Mouse (Mus musculus) hindbrain, embryonic 14.5 days (tissue): ENCODE measurements around the gene Sox6. TPM values are rescaled to one million over a fixed set of nuclear protein-coding genes. Genes with fewer than 3 reads are reported as not detected.

Experiments
- ATAC-seq: fragments of 200-750 bp; cut with Nextera tagmentation; 2 replicates; pipeline ENCODE4 v1.8.0; 2017; ENCODE audit warnings: moderate number of reproducible peaks, mild to moderate bottlenecking, moderate TSS enrichment, moderate library complexity; ENCODE audit not compliant: low FRiP score
- DNase-seq: peaks from one replicate; pipeline ENCODE4 v3.0.0-alpha.2; 2015; ENCODE audit warnings: low spot score
- H3K27ac ChIP-seq: fragments of 300-500 bp; sonication (generic); 2 replicates; pipeline ENCODE4 v1.5.1; 2014; ENCODE audit warnings: mild to moderate bottlenecking, moderate library complexity
- H3K27me3 ChIP-seq: fragments of 300-500 bp; sonication (generic); 2 replicates; pipeline ENCODE4 v1.6.1; 2014; ENCODE audit warnings: mild to moderate bottlenecking, low read length, mixed read lengths; ENCODE audit not compliant: control insufficient read depth, insufficient read depth
- H3K36me3 ChIP-seq: fragments of 300-500 bp; sonication (generic); replicated peaks from 2 replicates; pipeline ENCODE4 v1.6.1; 2014; ENCODE audit not compliant: control insufficient read depth, insufficient read depth
- H3K4me1 ChIP-seq: fragments of 300-500 bp; sonication (generic); replicated peaks from 2 replicates; pipeline ENCODE4 v1.6.1; 2014; ENCODE audit warnings: antibody characterized with exemption, low read length, mixed read lengths; ENCODE audit not compliant: control insufficient read depth, insufficient read depth
- H3K4me2 ChIP-seq: fragments of 300-500 bp; sonication (generic); replicated peaks from 2 replicates; pipeline ENCODE4 v1.6.1; 2014; ENCODE audit warnings: mild to moderate bottlenecking, moderate library complexity
- H3K4me3 ChIP-seq: fragments of 300-500 bp; sonication (generic); replicated peaks from 2 replicates; pipeline ENCODE4 v1.5.1; 2014; ENCODE audit warnings: mild to moderate bottlenecking, low read length
- H3K9ac ChIP-seq: fragments of 300-500 bp; sonication (generic); 2 replicates; pipeline ENCODE4 v1.6.1; 2014
- H3K9me3 ChIP-seq: fragments of 300-500 bp; sonication (generic); 2 replicates; pipeline ENCODE4 v1.6.1; 2016; ENCODE audit warnings: low read length; ENCODE audit not compliant: control insufficient read depth
- WGBS: fragments of 180-500 bp; shearing (Covaris S2); extraction: QIAGEN DNeasy Blood & Tissue Kit; methylation state at CpG from one replicate; pipeline ENCODE4 v1.1.7; 2014; 5-methylcytosine and 5-hydroxymethylcytosine counted together
- polyA plus RNA-seq: library from polyadenylated mRNA; unstranded; fragments of >200 nt; fragmentation: Nextera tagmentation; extraction: Ambion mirVana; gene quantifications from 2 replicates; pipeline ENCODE4 v1.2.1, GENCODE M21; 2014

Gene Sox6
- polyA plus RNA-seq, 1 experiment from 2014 or later: 32.7 TPM

GRCm38 (mm10) chr7:115830938-115831873 is 207.4 kb downstream of the Sox6 start:
- Histone ChIP-seq H3K27ac (no peak overlapping the region), H3K27me3 (no peaks in the 10 kb centered on the region), H3K4me3 (no peak overlapping the region), H3K4me2 (no peak overlapping the region), H3K36me3 (no peaks in the 10 kb centered on the region), H3K4me1 (0 out of 2 replicates have a peak, but pooled peaks cover 3% of the 10 kb centered on the region), H3K9me3 (no peaks in the 10 kb centered on the region), H3K9ac (no peak overlapping the region)
- ATAC-seq (no peak), DNase-seq (no peak)
- 82% methylated on average over 11 of the region's 11 CpGs for WGBS

DNA sequence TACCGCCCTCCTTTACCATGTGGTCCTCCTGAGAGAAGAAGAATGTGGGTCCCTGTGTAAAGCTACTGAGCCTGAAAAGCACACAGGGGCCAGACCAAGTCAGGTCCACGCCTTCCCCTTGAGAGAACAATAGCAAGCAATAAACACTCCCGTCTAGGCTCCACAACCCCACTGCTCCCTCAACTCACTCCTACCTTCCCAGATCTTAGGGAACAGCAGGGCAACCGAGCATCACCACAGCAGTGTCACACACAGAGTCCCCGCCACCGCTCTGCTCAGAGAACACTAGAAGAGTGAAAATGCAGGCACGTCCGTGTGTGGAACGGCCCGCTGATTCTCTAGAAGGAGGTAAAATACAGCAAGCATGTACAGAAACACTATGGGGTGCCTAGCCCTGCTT is 208.2 kb downstream of the Sox6 start:
- WGBS: 29% methylated on average over 10 of the region's 10 CpGs
- no peak overlapping the region for H3K9ac ChIP-seq

DNA sequence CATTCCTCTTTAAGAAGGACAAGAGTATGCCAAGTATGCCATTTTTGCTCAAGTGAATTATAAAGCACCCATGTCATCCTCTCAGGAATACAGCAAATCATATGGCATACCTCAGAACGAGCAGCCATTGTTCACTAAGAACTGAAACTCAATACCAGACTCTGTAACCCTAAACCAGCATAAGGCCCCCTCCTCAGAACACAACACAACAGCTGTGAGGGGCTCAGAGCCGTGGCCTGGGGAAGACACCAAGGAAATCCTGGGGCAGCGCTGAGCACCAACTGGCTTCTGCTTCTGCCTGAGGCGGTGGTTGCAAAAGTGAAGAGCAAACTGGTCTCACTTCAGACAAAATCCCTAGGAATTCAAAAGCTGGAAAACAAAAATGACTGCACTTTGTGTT is 208.8 kb downstream of the Sox6 start:
- ATAC-seq (no peak), DNase-seq (no peak)

More for the DNA sequence above, 208.2 kb downstream of the Sox6 start:
- Histone ChIP-seq H3K9me3 (no peaks in the 10 kb centered on the region), H3K27ac (no peak overlapping the region), H3K4me1 (0 out of 2 replicates have a peak, but pooled peaks cover 7% of the 10 kb centered on the region), H3K4me2 (no peak overlapping the region), H3K4me3 (no peak overlapping the region), H3K27me3 (no peaks in the 10 kb centered on the region), H3K36me3 (no peaks in the 10 kb centered on the region)
- DNase-seq (no peak), ATAC-seq (no peak)

GRCm38 (mm10) chr7:115829260-115829659 is 209.3 kb downstream of the Sox6 start:
- WGBS: 86% methylated on average over 4 of the region's 4 CpGs
- Histone ChIP-seq H3K9ac (no peak overlapping the region), H3K27me3 (no peaks in the 10 kb centered on the region), H3K4me1 (0 out of 2 replicates have a peak, but pooled peaks cover 7% of the 10 kb centered on the region), H3K4me3 (no peak overlapping the region), H3K27ac (no peak overlapping the region), H3K9me3 (no peaks in the 10 kb centered on the region), H3K36me3 (no peaks in the 10 kb centered on the region), H3K4me2 (no peak overlapping the region)
- no peak for ATAC-seq
- DNase-seq: no peak

More for the DNA sequence above, 208.8 kb downstream of the Sox6 start:
- Histone ChIP-seq H3K9me3 (no peaks in the 10 kb centered on the region), H3K4me1 (0 out of 2 replicates have a peak, but pooled peaks cover 7% of the 10 kb centered on the region), H3K4me3 (no peak overlapping the region), H3K27ac (no peak overlapping the region), H3K27me3 (no peaks in the 10 kb centered on the region), H3K9ac (no peak overlapping the region), H3K36me3 (no peaks in the 10 kb centered on the region), H3K4me2 (no peak overlapping the region)
- WGBS: 22% methylated on average over 4 of the region's 4 CpGs

- Histone ChIP-seq H3K4me3 (no peak overlapping the region), H3K9me3 (no peaks in the 10 kb centered on the region), H3K4me1 (0 out of 2 replicates have a peak, but pooled peaks cover 4% of the 10 kb centered on the region), H3K9ac (no peak overlapping the region), H3K36me3 (no peaks in the 10 kb centered on the region), H3K27ac (peak overlapping the region; percentile 28; the same call in 1 of the 2 replicates), H3K27me3 (no peaks in the 10 kb centered on the region), H3K4me2 (no peak overlapping the region)
- no peak for DNase-seq
- 65% methylated on average over 3 of the region's 3 CpGs for WGBS
- no peak; the same call in 1 of the 2 replicates for ATAC-seq
Measured at GRCm38 (mm10) chr7:115825295-115825694, 213.3 kb downstream of the Sox6 start.

GRCm38 (mm10) chr7:115824621-115825256 is 213.9 kb downstream of the Sox6 start:
- DNase-seq (peak; percentile 50), ATAC-seq (no peak; the same call in 1 of the 2 replicates)
- WGBS: 32% methylated on average over 8 of the region's 8 CpGs
- no peak overlapping the region for H3K9ac ChIP-seq
- H3K27me3 ChIP-seq: no peaks in the 10 kb centered on the region
- H3K36me3 ChIP-seq: no peaks in the 10 kb centered on the region
- 0 out of 2 replicates have a peak, but pooled peaks cover 4% of the 10 kb centered on the region for H3K4me1 ChIP-seq
- no peak overlapping the region for H3K4me3 ChIP-seq
- no peaks in the 10 kb centered on the region for H3K9me3 ChIP-seq
- peak overlapping the region; percentile 37 for H3K4me2 ChIP-seq
- H3K27ac ChIP-seq: peak overlapping the region; percentile 16; the same call in 1 of the 2 replicates

- Histone ChIP-seq H3K4me1 (no peaks in the 10 kb centered on the region), H3K9ac (no peak overlapping the region), H3K27ac (no peak overlapping the region), H3K36me3 (no peaks in the 10 kb centered on the region), H3K4me2 (no peak overlapping the region), H3K9me3 (no peaks in the 10 kb centered on the region), H3K27me3 (no peaks in the 10 kb centered on the region), H3K4me3 (no peak overlapping the region)
- 81% methylated on average over 1 of the region's 1 CpGs for WGBS
- DNase-seq (no peak), ATAC-seq (no peak)
Measured at GRCm38 (mm10) chr7:115819136-115819535, 219.5 kb downstream of the Sox6 start.

DNA sequence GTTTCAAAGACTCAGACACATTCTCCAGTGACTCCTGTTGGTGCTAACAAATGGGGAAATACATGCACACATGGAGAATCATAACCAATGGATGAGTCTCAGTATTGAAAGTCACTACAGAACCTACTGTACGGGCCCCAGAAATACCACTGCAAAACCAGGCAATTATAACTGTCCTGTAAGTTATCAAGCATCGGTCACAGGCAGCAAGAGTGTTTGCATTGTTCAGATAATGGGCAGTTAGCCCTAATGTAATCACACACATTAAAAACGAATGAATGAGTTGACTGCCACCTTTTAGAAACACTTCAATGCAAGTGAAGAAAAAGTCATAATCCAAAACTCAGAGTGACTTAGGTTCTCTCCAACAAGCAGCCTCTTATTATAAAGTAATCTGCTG is 235.3 kb downstream of the Sox6 start:
- DNase-seq (no peak), ATAC-seq (no peak)
- H3K36me3 ChIP-seq: no peaks in the 10 kb centered on the region
- H3K4me1 ChIP-seq: no peaks in the 10 kb centered on the region
- no peak overlapping the region for H3K4me3 ChIP-seq
- no peak overlapping the region for H3K4me2 ChIP-seq
- H3K9ac ChIP-seq: no peak overlapping the region
- 79% methylated on average over 3 of the region's 3 CpGs for WGBS
- H3K27me3 ChIP-seq: no peaks in the 10 kb centered on the region
- no peak overlapping the region for H3K27ac ChIP-seq
- no peaks in the 10 kb centered on the region for H3K9me3 ChIP-seq

- Histone ChIP-seq H3K4me1 (no peaks in the 10 kb centered on the region), H3K36me3 (no peaks in the 10 kb centered on the region), H3K27ac (no peak overlapping the region), H3K9me3 (no peaks in the 10 kb centered on the region), H3K9ac (no peak overlapping the region), H3K27me3 (no peaks in the 10 kb centered on the region), H3K4me3 (no peak overlapping the region), H3K4me2 (no peak overlapping the region)
- 97% methylated on average over 4 of the region's 4 CpGs for WGBS
- ATAC-seq (no peak), DNase-seq (no peak)
Measured at GRCm38 (mm10) chr7:115794139-115794858, 244.3 kb downstream of the Sox6 start.
